Mouse (Mus musculus): Measurements from ENCODE around the gene Vmn2r89. TPM values are rescaled to one million over a fixed set of nuclear protein-coding genes. Genes with fewer than 3 reads are reported as not detected.

Gene Vmn2r89
- polyA plus RNA-seq, 1 experiment from 2014 or later: not detected

GRCm38 (mm10) chr14:51495781-51496180 is 44.1 kb downstream of the Vmn2r89 start:
- Histone ChIP-seq H3K9me3 (replicated peaks) (no peaks in the 10 kb centered on the region), H3K27me3 (replicated peaks) (no peaks in the 10 kb centered on the region), H3K4me1 (no peaks in the 10 kb centered on the region), H3K27ac (no peak overlapping the region), H3K4me2 (no peak overlapping the region), H3K36me3 (no peaks in the 10 kb centered on the region), H3K4me3 (no peak overlapping the region), H3K9ac (no peak overlapping the region)
- no peak for ATAC-seq
- WGBS (ENCODE audit: insufficient replicate concordance): 70% methylated on average over 2 of the region's 2 CpGs

GRCm38 (mm10) chr14:51496955-51497354 is 45.3 kb downstream of the Vmn2r89 start:
- no peak overlapping the region for H3K4me3 ChIP-seq
- H3K9ac ChIP-seq: no peak overlapping the region
- no peaks in the 10 kb centered on the region for H3K4me1 ChIP-seq
- H3K4me2 ChIP-seq: no peak overlapping the region
- H3K36me3 ChIP-seq: no peaks in the 10 kb centered on the region
- no peaks in the 10 kb centered on the region for H3K9me3 ChIP-seq (replicated peaks)
- H3K27ac ChIP-seq: no peak overlapping the region
- 56% methylated on average over 1 of the region's 1 CpGs for WGBS (ENCODE audit: insufficient replicate concordance)
- H3K27me3 ChIP-seq (replicated peaks): no peaks in the 10 kb centered on the region
- ATAC-seq: no peak

- no peak overlapping the region for H3K27ac ChIP-seq
- WGBS (ENCODE audit: insufficient replicate concordance): 79% methylated on average over 2 of the region's 2 CpGs
- no peaks in the 10 kb centered on the region for H3K9me3 ChIP-seq (replicated peaks)
- H3K4me3 ChIP-seq: no peak overlapping the region
- H3K4me1 ChIP-seq: no peaks in the 10 kb centered on the region
- H3K9ac ChIP-seq: no peak overlapping the region
- H3K27me3 ChIP-seq (replicated peaks): no peaks in the 10 kb centered on the region
- ATAC-seq: no peak
- no peaks in the 10 kb centered on the region for H3K36me3 ChIP-seq
- H3K4me2 ChIP-seq: no peak overlapping the region
Measured at GRCm38 (mm10) chr14:51497958-51498357, 46.3 kb downstream of the Vmn2r89 start.

- WGBS (ENCODE audit: insufficient replicate concordance): 61% methylated on average over 2 of the region's 2 CpGs
- H3K4me2 ChIP-seq: no peak overlapping the region
- no peaks in the 10 kb centered on the region for H3K9me3 ChIP-seq (replicated peaks)
- H3K4me3 ChIP-seq: no peak overlapping the region
- no peaks in the 10 kb centered on the region for H3K27me3 ChIP-seq (replicated peaks)
- H3K36me3 ChIP-seq: no peaks in the 10 kb centered on the region
- no peaks in the 10 kb centered on the region for H3K4me1 ChIP-seq
- ATAC-seq: no peak
- no peak overlapping the region for H3K9ac ChIP-seq
- no peak overlapping the region for H3K27ac ChIP-seq
Measured at GRCm38 (mm10) chr14:51499707-51500275, 48.1 kb downstream of the Vmn2r89 start.

- 66% methylated on average over 4 of the region's 4 CpGs for WGBS (ENCODE audit: insufficient replicate concordance)
- no peak for ATAC-seq
Measured at GRCm38 (mm10) chr14:51500461-51500860, 48.8 kb downstream of the Vmn2r89 start.

GRCm38 (mm10) chr14:51507416-51507815 is 55.8 kb downstream of the Vmn2r89 start:
- Histone ChIP-seq H3K4me3 (no peak overlapping the region), H3K4me2 (no peak overlapping the region), H3K9ac (no peak overlapping the region), H3K4me1 (no peaks in the 10 kb centered on the region), H3K9me3 (replicated peaks) (no peaks in the 10 kb centered on the region), H3K27me3 (replicated peaks) (no peaks in the 10 kb centered on the region), H3K36me3 (no peaks in the 10 kb centered on the region), H3K27ac (no peak overlapping the region)
- 83% methylated on average over 8 of the region's 8 CpGs for WGBS (ENCODE audit: insufficient replicate concordance)
- ATAC-seq: no peak

More at GRCm38 (mm10) chr14:51500461-51500860, 48.8 kb downstream of the Vmn2r89 start:
- no peak overlapping the region for H3K4me3 ChIP-seq
- H3K27ac ChIP-seq: no peak overlapping the region
- H3K9me3 ChIP-seq (replicated peaks): no peaks in the 10 kb centered on the region
- H3K36me3 ChIP-seq: no peaks in the 10 kb centered on the region
- no peak overlapping the region for H3K4me2 ChIP-seq
- no peaks in the 10 kb centered on the region for H3K27me3 ChIP-seq (replicated peaks)
- no peaks in the 10 kb centered on the region for H3K4me1 ChIP-seq
- no peak overlapping the region for H3K9ac ChIP-seq

Other genes starting within 250 kb of the Vmn2r89 start
- not detected in 2 replicates for gene Ear14, start 248.5 kb upstream of the Vmn2r89 start, polyA plus RNA-seq (2016; fragmentation: Nextera tagmentation; extraction: Ambion mirVana)
- gene Rnase2a, start 195.7 kb upstream of the Vmn2r89 start, polyA plus RNA-seq (2016; fragmentation: Nextera tagmentation; extraction: Ambion mirVana): not detected in 2 replicates
- not detected in 2 replicates for gene Gm7247, start 90.1 kb upstream of the Vmn2r89 start, polyA plus RNA-seq (2016; fragmentation: Nextera tagmentation; extraction: Ambion mirVana)
- gene Vmn2r88, start 41.0 kb upstream of the Vmn2r89 start, polyA plus RNA-seq (2016; fragmentation: Nextera tagmentation; extraction: Ambion mirVana): not detected in 2 replicates
- 0.13 TPM in 1 of 2 replicates, not detected in the other for gene Gm5622, start 100.9 kb downstream of the Vmn2r89 start, polyA plus RNA-seq (2016; fragmentation: Nextera tagmentation; extraction: Ambion mirVana)
- not detected in 2 replicates for gene Gm17175, start 122.2 kb downstream of the Vmn2r89 start, polyA plus RNA-seq (2016; fragmentation: Nextera tagmentation; extraction: Ambion mirVana)
- not detected in 2 replicates for gene Gm17174, start 140.3 kb downstream of the Vmn2r89 start, polyA plus RNA-seq (2016; fragmentation: Nextera tagmentation; extraction: Ambion mirVana)
- gene Gm17078, start 159.5 kb downstream of the Vmn2r89 start, polyA plus RNA-seq (2016; fragmentation: Nextera tagmentation; extraction: Ambion mirVana): not detected in 2 replicates
- not detected in 2 replicates for gene Gm4181, start 183.8 kb downstream of the Vmn2r89 start, polyA plus RNA-seq (2016; fragmentation: Nextera tagmentation; extraction: Ambion mirVana)
- gene Gm17079, start 243.6 kb downstream of the Vmn2r89 start, polyA plus RNA-seq (2016; fragmentation: Nextera tagmentation; extraction: Ambion mirVana): not detected in 2 replicates